Mouse (Mus musculus): Measurements from ENCODE around the gene Cyp39a1.

The Cyp39a1 gene

GRCm38 (mm10) chr17:43667290-43667843 lies at the start of gene Cyp39a1:
TSS of gene Cyp39a1 (plus strand) at chr17:43667425.
- DNase-seq (ENCODE audit: low spot score in 2 of 2): no peak

- no peak for DNase-seq (ENCODE audit: low spot score in 2 of 2)
Observed at GRCm38 (mm10) chr17:43619156-43619555, 48.1 kb upstream of the Cyp39a1 start.

- no peak for DNase-seq (ENCODE audit: low spot score in 2 of 2)
Observed at GRCm38 (mm10) chr17:43622076-43622475, 45.1 kb upstream of the Cyp39a1 start.

- no peak for DNase-seq (ENCODE audit: low spot score in 2 of 2)
Observed at GRCm38 (mm10) chr17:43628246-43628645, 39.0 kb upstream of the Cyp39a1 start.

GRCm38 (mm10) chr17:43629026-43629495 lies 38.2 kb upstream of the Cyp39a1 start:
- DNase-seq (ENCODE audit: low spot score in 2 of 2): no peak

- no peak for DNase-seq (ENCODE audit: low spot score in 2 of 2)
Observed at GRCm38 (mm10) chr17:43629496-43630426, 37.5 kb upstream of the Cyp39a1 start, which contains the start of gene Tdrd6. TSS of gene Tdrd6 (minus strand) at chr17:43630299.

GRCm38 (mm10) chr17:43630427-43630760 lies 36.8 kb upstream of the Cyp39a1 start:
- DNase-seq (ENCODE audit: low spot score in 2 of 2): no peak

GRCm38 (mm10) chr17:43637146-43637545 lies 30.1 kb upstream of the Cyp39a1 start:
- DNase-seq (ENCODE audit: low spot score in 2 of 2): no peak

GRCm38 (mm10) chr17:43640825-43641224 lies 26.4 kb upstream of the Cyp39a1 start:
- no peak for DNase-seq (ENCODE audit: low spot score in 2 of 2)

GRCm38 (mm10) chr17:43643191-43643590 lies 24.0 kb upstream of the Cyp39a1 start:
- DNase-seq (ENCODE audit: low spot score in 2 of 2): no peak

- no peak for DNase-seq (ENCODE audit: low spot score in 2 of 2)
Observed at GRCm38 (mm10) chr17:43644375-43644774, 22.9 kb upstream of the Cyp39a1 start.

GRCm38 (mm10) chr17:43645136-43645535 lies 22.1 kb upstream of the Cyp39a1 start:
- no peak for DNase-seq (ENCODE audit: low spot score in 2 of 2)

- no peak for DNase-seq (ENCODE audit: low spot score in 2 of 2)
Observed at GRCm38 (mm10) chr17:43646925-43647324, 20.3 kb upstream of the Cyp39a1 start.

- DNase-seq (ENCODE audit: low spot score in 2 of 2): no peak
Observed at GRCm38 (mm10) chr17:43649641-43650436, 17.4 kb upstream of the Cyp39a1 start.

GRCm38 (mm10) chr17:43651314-43652046 lies 15.7 kb upstream of the Cyp39a1 start:
- DNase-seq (ENCODE audit: low spot score in 2 of 2): no peak

- peak; percentile 86 to 93 for DNase-seq (ENCODE audit: low spot score in 2 of 2)
Observed at GRCm38 (mm10) chr17:43666576-43667289, 492 bp upstream of the Cyp39a1 start, which contains the start of gene Slc25a27. TSS of gene Slc25a27 (minus strand) at chr17:43667214.

GRCm38 (mm10) chr17:43669145-43669695 lies 2.0 kb downstream of the Cyp39a1 start:
- no peak for DNase-seq (ENCODE audit: low spot score in 2 of 2)

- no peak for DNase-seq (ENCODE audit: low spot score in 2 of 2)
Observed at GRCm38 (mm10) chr17:43671907-43672306, 4.7 kb downstream of the Cyp39a1 start.

GRCm38 (mm10) chr17:43675228-43675627 lies 8.0 kb downstream of the Cyp39a1 start:
- DNase-seq (ENCODE audit: low spot score in 2 of 2): no peak

- DNase-seq (ENCODE audit: low spot score in 2 of 2): no peak
Observed at GRCm38 (mm10) chr17:43676241-43676640, 9.0 kb downstream of the Cyp39a1 start.
